Mouse (Mus musculus) layer of hippocampus, postnatal 14 days (tissue): Measurements from ENCODE around the gene Fahd2a. TPM values are rescaled to one million over a fixed set of nuclear protein-coding genes. Genes with fewer than 3 reads are reported as not detected.
A peak's percentile ranks its signal among the peaks of the same experiment; 100 is the strongest.

Experiments used
- DNase-seq, 2 experiments: peaks; one replicate each; pipeline ENCODE4 v3.0.0; 2021 to 2022; ENCODE audit warnings: low spot score in 2 of 2, mixed read lengths in 1 of 2
- total RNA-seq, 2 experiments: library from RNA; stranded (reverse); gene quantifications; 2 replicates each; pipeline ENCODE4 v1.2.3; 2021

The Fahd2a gene
- total RNA-seq, 2 experiments from 2014 or later: 17.7 to 18.4 TPM

- no peak for DNase-seq
Measured at GRCm38 (mm10) chr2:127433487-127434295, 10.7 kb downstream of the Fahd2a start.

GRCm38 (mm10) chr2:127430238-127430637 lies 14.1 kb downstream of the Fahd2a start:
- DNase-seq: peak; percentile 50 to 56

- no peak for DNase-seq
Measured at GRCm38 (mm10) chr2:127424977-127425376, 19.4 kb downstream of the Fahd2a start, which contains the start of gene Gpat2. Gene Gpat2 (plus strand): TSS chr2:127425199.

- DNase-seq: no peak
Measured at GRCm38 (mm10) chr2:127418266-127418970, 25.9 kb downstream of the Fahd2a start.

GRCm38 (mm10) chr2:127416706-127417105 lies 27.7 kb downstream of the Fahd2a start:
- no peak for DNase-seq

- DNase-seq: no peak
Measured at GRCm38 (mm10) chr2:127415806-127416205, 28.6 kb downstream of the Fahd2a start.

- DNase-seq: no peak
Measured at GRCm38 (mm10) chr2:127411126-127411525, 33.2 kb downstream of the Fahd2a start.

- DNase-seq: no peak
Measured at GRCm38 (mm10) chr2:127398738-127399137, 45.6 kb downstream of the Fahd2a start.

GRCm38 (mm10) chr2:127394606-127395161 lies 49.7 kb downstream of the Fahd2a start:
- no peak for DNase-seq

GRCm38 (mm10) chr2:127391323-127391722 lies 53.0 kb downstream of the Fahd2a start:
- DNase-seq: no peak

- DNase-seq: no peak
Measured at GRCm38 (mm10) chr2:127390846-127391245, 53.5 kb downstream of the Fahd2a start.

GRCm38 (mm10) chr2:127390352-127390751 lies 54.0 kb downstream of the Fahd2a start:
- no peak for DNase-seq

- no peak for DNase-seq
Measured at GRCm38 (mm10) chr2:127387521-127387920, 56.8 kb downstream of the Fahd2a start.

Other genes with a start within 250 kb of the Fahd2a start
- under 1 TPM; 0.74 to 0.97 TPM for gene 1810024B03Rik, start 236.3 kb downstream of the Fahd2a start, total RNA-seq
- 10 to 100 TPM; 77.5 to 79.7 TPM for gene Snrnp200, start 236.2 kb downstream of the Fahd2a start, total RNA-seq
- 10 to 100 TPM; 62.2 to 68.6 TPM for gene Ciao1, start 196.7 kb downstream of the Fahd2a start, total RNA-seq
- 100 to 1,000 TPM in 1 of 2 experiments, 10 to 100 TPM in 1; 96.3 to 101 TPM for gene Tmem127, start 196.7 kb downstream of the Fahd2a start, total RNA-seq
- gene Stard7, start 174.3 kb downstream of the Fahd2a start, total RNA-seq: 100 to 1,000 TPM; 148 to 149 TPM
- 1 to 10 TPM; 2.0 to 3.9 TPM for gene Dusp2, start 108.4 kb downstream of the Fahd2a start, total RNA-seq
- gene Astl, start 105.9 kb downstream of the Fahd2a start, total RNA-seq: not detected
- under 1 TPM; 0.18 to 0.43 TPM for gene Adra2b, start 81.4 kb downstream of the Fahd2a start, total RNA-seq
- gene Gpat2, start 19.4 kb downstream of the Fahd2a start, total RNA-seq: under 1 TPM in 1 of 2 experiments, not detected in 1; 0.29 TPM
- gene Kcnip3, start 77.5 kb upstream of the Fahd2a start, total RNA-seq: 10 to 100 TPM; 56.0 to 57.3 TPM
- under 1 TPM in 1 of 2 experiments, not detected in 1; 0.38 TPM for gene Prom2, start 96.9 kb upstream of the Fahd2a start, total RNA-seq
- 1 to 10 TPM; 7.5 to 7.6 TPM for gene Zfp661, start 142.5 kb upstream of the Fahd2a start, total RNA-seq
- gene Mrps5, start 142.7 kb upstream of the Fahd2a start, total RNA-seq: 10 to 100 TPM; 86.9 to 91.8 TPM
- gene Mal, start 212.1 kb upstream of the Fahd2a start, total RNA-seq: 10 to 100 TPM; 55.4 to 57.5 TPM